Mouse (Mus musculus): Measurements from ENCODE around the gene Bnip3.

GRCm38 (mm10) chr7:138934523-138934922 is 25.2 kb upstream of the Bnip3 start:
- no peak for TF ChIP-seq CTCF (IDR thresholded peaks at IDR 0.05; ENCODE audit: low read depth, low read length)
- no peak for TF ChIP-seq GATA1 (IDR thresholded peaks at IDR 0.05; ENCODE audit: borderline replicate concordance, low read length)
- no peak for TF ChIP-seq TAL1 (conservative IDR thresholded peaks at IDR 0.05; ENCODE audit: low read depth, low read length)
- TF ChIP-seq GATA2 (IDR thresholded peaks at IDR 0.05; ENCODE audit: borderline replicate concordance, low read depth, low read length) = no peak
- no peak for TF ChIP-seq POLR2AphosphoS5 (IDR thresholded peaks at IDR 0.05; ENCODE audit: insufficient replicate concordance, low read depth, low read length)

All from G1E (cell line).